Mouse (Mus musculus) macrophage (primary cell): ENCODE results near the gene Mrpl3. TPM values are rescaled to one million over a fixed set of nuclear protein-coding genes. Genes with fewer than 3 reads are reported as not detected.
A peak's percentile ranks its signal among the peaks of the same experiment; 100 is the strongest.

Source experiments
- H3K27ac ChIP-seq: fragments of 350-480 bp; formaldehyde crosslinking; 2 replicates; pipeline ENCODE4 v1.9.0; 2021
- H3K36me3 ChIP-seq: fragments of 350-480 bp; formaldehyde crosslinking; 2 replicates; pipeline ENCODE4 v1.9.0; 2021; ENCODE audit errors: inconsistent target
- H3K4me3 ChIP-seq: fragments of 350-480 bp; formaldehyde crosslinking; 2 replicates; pipeline ENCODE4 v1.9.0; 2021; ENCODE audit errors: inconsistent target
- H3K79me2 ChIP-seq: fragments of 350-480 bp; formaldehyde crosslinking; 2 replicates; pipeline ENCODE4 v1.9.0; 2021; ENCODE audit errors: inconsistent target
- WGBS: methylation state at CpG from one replicate; pipeline ENCODE4 v1.1.7; 2026; ENCODE audit warnings: inconsistent platforms; ENCODE audit not compliant: missing documents; 5-methylcytosine and 5-hydroxymethylcytosine counted together
- polyA plus RNA-seq: library from polyadenylated mRNA; stranded (reverse); fragments of 250-400 nt; gene quantifications from 3 replicates; pipeline ENCODE4 v1.2.4, GENCODE M21; 2018; ENCODE audit warnings: inconsistent platforms
- total RNA-seq, 78 experiments: library from RNA; depleted of rRNA; stranded (reverse); fragments of 250-400 nt; gene quantifications; 1 replicate in 9 of 78; 2 replicates in 24 of 78; 3 replicates in 43 of 78; 4 replicates in 2 of 78; pipeline ENCODE4 v1.2.4; 2018; ENCODE audit warnings: inconsistent platforms in 56 of 78

Mrpl3 gene
- 100 to 1,000 TPM in 6 of 26 experiments, 10 to 100 TPM in 20; 23.8 to 123 (median 70.5) TPM for total RNA-seq (2018; cell fraction: chromatin; rRNA removed)
- 10 to 100 TPM; 41.5 to 86.0 (median 53.6) TPM for total RNA-seq (2018; cell fraction: cytosol; rRNA removed)
- 10 to 100 TPM; 19.7 to 75.0 (median 49.6) TPM for total RNA-seq (2018; cell fraction: nucleus; rRNA removed)
- 45.6 to 84.1 TPM (median 48.3 TPM) in 3 replicates for polyA plus RNA-seq

DNA sequence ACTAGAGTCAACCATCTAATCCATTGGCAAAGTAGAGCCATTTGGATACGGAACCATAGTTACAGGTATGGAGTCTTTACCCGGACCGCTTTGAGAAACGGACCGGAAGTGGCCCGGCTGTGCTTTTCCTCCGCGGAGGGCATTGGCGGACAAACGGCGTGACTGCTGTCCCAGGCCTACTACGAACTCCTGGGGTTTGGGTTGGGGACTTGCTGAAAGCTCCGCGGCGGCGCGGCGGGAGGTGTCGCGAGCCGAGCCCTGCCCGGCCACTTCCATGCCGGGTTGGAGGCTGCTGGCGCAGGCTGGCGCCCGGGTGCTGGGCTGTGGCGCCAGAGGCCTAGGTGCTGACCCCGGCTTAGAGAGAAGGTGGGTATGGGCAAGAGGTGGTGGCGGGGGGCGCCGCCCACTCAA lies at the start of gene Mrpl3:
Gene Mrpl3, plus strand, starts transcription at position 93 of the 411 bp plus-strand sequence.
- H3K36me3 ChIP-seq, result peaks cover 36% of the 10 kb centered on the region
- H3K4me3 ChIP-seq, result peak within 1 kb of the TSS; percentile 91
- H3K79me2 ChIP-seq, result peaks cover 19% of the 10 kb centered on the region
- peak within 1 kb of the TSS; percentile 38 for H3K27ac ChIP-seq
- under 1% methylated on average over 26 of the region's 31 CpGs for WGBS

DNA sequence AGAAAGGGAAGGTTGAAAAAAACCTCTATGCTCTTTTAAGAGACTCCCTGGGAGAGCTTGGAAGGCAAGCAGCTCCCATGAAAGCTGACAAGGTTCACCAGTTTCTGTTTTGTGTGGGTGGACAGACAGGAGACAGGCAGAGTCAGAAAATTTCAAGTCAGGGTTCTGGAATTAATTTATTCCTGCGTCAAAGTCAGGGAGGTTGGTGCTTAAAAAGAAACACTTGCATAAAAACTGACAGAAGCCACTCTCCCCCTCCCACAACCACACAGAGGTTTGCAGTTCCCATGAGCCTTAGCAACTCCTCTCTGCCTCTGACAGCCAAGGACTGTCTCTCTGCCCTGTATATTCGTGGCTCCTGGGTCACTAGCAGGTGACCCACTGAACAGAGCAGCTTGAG lies 42.3 kb upstream of the Mrpl3 start:
- H3K79me2 ChIP-seq, result no peaks in the 10 kb centered on the region
- 32% methylated on average over 2 of the region's 2 CpGs for WGBS
- no peak overlapping the region for H3K27ac ChIP-seq
- H3K4me3 ChIP-seq, result no peak overlapping the region
- H3K36me3 ChIP-seq, result no peaks in the 10 kb centered on the region

DNA sequence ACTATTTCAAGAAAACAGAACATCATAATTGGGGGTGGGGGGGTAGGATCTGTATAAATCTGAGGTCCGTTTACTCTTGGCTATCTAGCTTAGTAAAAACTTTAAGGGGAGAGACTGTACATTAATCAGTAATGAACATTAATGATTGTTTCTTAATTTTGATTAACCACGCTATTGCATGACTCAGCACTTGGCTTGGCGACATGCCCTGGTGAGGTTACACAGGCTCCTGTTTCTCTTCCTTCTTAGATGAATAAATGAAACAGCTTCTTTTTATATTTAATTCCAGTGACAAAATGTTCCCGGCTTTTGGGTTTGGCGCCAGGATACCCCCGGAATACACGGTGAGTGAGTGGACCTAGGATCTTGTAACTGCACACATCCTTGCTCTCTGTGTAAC lies 34.9 kb upstream of the Mrpl3 start:
- Histone ChIP-seq H3K79me2 (no peaks in the 10 kb centered on the region), H3K36me3 (no peaks in the 10 kb centered on the region), H3K4me3 (no peak overlapping the region), H3K27ac (no peak overlapping the region)
- WGBS, result 68% methylated on average over 7 of the region's 7 CpGs

DNA sequence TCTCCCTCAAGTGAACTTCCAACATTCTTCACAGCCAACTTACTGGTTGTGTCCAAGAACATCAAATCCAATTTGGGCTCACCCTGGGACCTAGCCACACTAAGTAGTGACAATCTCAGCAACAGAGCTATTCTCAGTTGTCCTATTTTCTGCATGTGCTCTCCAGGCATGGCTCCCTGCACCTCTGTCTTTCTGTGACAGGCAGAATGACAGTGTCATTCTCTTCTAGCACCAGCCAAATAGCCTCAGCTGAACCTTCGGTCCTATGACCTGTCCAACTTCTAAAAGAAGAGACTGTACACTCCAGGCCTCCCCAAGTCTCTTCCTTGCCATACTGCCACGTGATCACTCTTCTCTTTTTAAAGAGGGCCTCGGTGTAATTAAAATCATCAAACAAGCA lies 24.7 kb upstream of the Mrpl3 start:
- Histone ChIP-seq H3K79me2 (no peaks in the 10 kb centered on the region), H3K27ac (no peak overlapping the region), H3K36me3 (no peaks in the 10 kb centered on the region), H3K4me3 (no peak overlapping the region)
- WGBS, result 63% methylated on average over 3 of the region's 3 CpGs

DNA sequence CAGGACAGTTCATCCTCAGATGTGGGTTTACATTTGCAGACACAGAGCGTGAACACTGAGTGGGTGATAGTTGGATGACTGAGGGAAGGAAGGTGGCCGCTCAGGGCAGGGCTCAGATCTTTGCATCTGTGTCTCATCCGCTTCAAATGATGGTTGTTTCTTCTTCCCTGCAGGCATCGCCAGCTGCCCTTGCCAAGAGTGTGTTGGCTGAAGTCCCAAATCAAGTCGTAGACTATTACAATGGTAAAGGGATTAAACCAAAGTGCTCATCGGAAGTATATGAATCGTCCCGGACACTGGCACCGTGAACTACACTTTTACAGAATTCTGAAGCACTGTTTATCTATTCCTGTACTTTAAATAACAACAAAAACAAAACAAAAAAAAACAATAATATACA lies 20.5 kb upstream of the Mrpl3 start:
- H3K4me3 ChIP-seq, result no peak overlapping the region

DNA sequence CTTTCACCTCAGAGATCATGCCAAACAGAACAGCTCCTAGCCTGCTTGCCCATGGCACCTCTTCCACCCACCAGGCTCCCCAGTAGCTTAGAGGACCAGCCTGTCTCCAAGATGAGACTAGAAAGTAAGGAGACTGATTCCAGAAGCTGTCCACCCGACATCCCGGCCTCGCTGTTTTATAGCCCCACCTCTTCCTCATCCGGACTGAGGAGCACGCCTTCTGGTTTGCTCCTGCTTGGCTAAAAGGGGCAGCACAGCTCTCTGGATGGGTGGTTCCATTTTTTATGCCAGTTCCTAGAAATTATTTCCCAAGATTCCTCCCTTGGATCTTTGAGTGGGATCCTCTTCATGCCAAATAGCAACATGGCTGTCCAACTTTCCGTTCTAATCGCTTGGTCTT lies 19.4 kb upstream of the Mrpl3 start:
- Histone ChIP-seq H3K27ac (no peak overlapping the region), H3K4me3 (no peak overlapping the region), H3K36me3 (no peaks in the 10 kb centered on the region), H3K79me2 (no peaks in the 10 kb centered on the region)
- 89% methylated on average over 7 of the region's 7 CpGs for whole genome bisulfite sequencing

More for the DNA sequence above, 20.5 kb upstream of the Mrpl3 start:
- H3K36me3 ChIP-seq, result no peaks in the 10 kb centered on the region
- H3K79me2 ChIP-seq, result no peaks in the 10 kb centered on the region
- H3K27ac ChIP-seq, result no peak overlapping the region
- 92% methylated on average over 9 of the region's 9 CpGs for WGBS

DNA sequence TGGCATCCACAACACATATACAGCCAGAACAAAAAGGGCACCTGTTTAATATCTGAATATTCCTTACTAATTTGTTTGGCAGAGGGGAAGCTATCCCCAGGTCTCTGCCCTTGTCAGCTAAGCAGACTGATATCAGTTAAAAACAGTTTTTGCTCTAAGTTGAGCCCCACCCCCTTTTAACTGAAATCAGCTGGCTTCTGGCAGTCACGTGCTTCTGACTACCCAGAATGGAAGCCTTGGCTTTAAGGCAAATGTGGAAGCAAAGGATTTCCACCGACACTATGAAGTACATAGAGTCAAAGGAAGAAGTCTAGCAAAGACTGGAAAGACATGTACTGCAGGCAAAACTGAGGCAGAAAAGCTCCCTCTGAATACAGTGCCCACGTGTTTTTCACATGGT lies 15.2 kb upstream of the Mrpl3 start:
- H3K36me3 ChIP-seq, result no peaks in the 10 kb centered on the region
- no peak overlapping the region for H3K27ac ChIP-seq
- no peak overlapping the region for H3K4me3 ChIP-seq
- H3K79me2 ChIP-seq, result no peaks in the 10 kb centered on the region
- 69% methylated on average over 3 of the region's 3 CpGs for WGBS

DNA sequence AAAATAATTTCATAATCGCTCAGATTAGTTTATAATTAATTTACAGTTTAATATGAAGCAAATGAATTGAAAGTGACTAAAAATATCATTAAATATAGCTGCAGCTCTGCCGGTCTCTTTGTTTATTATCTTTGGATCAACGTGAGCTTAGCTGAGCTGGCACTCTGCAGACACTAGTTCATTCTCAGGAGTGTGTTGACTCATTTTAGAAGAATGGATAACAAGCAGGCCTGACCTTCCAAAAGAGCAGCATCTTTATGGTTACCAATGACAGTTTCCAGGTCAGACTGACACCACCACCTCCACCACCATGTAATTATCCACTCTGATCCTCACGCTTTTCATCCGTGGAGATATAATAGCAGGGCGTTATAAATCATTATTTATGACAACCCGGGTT lies 7.0 kb upstream of the Mrpl3 start:
- no peak overlapping the region for H3K27ac ChIP-seq
- no peaks in the 10 kb centered on the region for H3K36me3 ChIP-seq
- H3K4me3 ChIP-seq, result no peak overlapping the region
- H3K79me2 ChIP-seq, result no peaks in the 10 kb centered on the region
- 79% methylated on average over 7 of the region's 7 CpGs for WGBS

DNA sequence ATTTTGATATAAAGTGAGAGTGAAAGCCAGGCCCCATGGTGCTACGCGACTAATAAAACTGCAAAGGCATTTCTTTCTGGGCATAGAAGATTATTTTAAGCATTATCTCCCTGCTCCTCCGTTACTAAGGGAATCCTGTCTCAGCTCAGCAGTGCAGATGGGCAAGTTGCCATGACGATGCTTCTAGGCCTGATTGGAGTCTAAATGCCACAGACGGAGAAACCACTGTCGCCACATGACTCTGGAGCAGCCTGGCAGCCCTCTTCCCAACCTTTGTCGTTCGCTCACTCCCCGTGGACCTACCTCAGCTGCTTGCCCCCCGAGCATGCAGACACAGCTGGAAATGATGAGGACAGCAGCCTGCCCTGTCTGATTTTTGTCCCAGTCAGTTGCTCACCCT lies 4.7 kb upstream of the Mrpl3 start:
- Histone ChIP-seq H3K79me2 (peaks cover under 1% of the 10 kb centered on the region; the same call in 1 of the 2 replicates), H3K4me3 (no peak overlapping the region), H3K27ac (no peak overlapping the region), H3K36me3 (no peaks in the 10 kb centered on the region)
- 73% methylated on average over 10 of the region's 10 CpGs for WGBS

DNA sequence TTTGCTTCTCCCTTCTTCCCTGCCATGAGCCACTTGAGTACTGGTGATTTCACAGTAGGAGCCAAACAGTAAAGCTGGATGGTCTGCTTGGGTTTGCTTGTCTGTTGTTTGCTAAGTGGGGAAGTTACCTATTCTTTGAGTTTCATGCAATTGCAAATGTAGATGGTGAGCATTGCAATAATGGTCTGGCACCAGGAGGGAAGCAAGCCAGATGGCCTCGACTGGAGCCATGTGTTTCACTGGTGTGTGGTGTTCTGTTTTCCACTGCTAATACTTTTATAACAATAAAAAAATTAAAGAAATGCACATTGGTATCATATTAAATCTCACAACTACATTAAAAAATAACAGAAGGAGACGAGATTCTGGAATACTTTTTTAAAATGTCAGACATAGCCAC lies 3.4 kb upstream of the Mrpl3 start:
- WGBS, result 64% methylated on average over 2 of the region's 2 CpGs
- Histone ChIP-seq H3K36me3 (peaks cover 2% of the 10 kb centered on the region; the same call in 1 of the 2 replicates), H3K27ac (no peak overlapping the region), H3K4me3 (no peak overlapping the region), H3K79me2 (peaks cover 14% of the 10 kb centered on the region)

DNA sequence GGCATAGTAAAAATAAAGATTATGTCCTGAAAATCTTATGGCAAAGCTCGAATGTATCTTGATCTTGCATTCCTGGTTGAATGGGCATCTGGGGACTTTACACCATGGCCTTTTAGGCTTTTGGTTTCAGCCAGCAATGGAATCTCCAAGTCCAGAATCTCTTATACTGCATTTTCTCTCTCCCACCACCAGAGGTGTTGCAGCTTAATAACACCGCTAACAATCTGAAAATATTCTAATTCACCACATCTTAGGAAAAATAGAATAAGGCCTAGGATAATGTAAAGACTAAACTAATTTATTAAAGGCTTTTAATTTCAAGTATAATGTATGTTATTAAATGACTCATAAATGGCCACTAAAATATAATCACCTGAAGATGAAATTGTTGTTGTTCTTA lies 2.8 kb upstream of the Mrpl3 start:
- WGBS, result 75% methylated on average over 2 of the region's 2 CpGs
- peaks cover 19% of the 10 kb centered on the region for H3K79me2 ChIP-seq
- peaks cover 8% of the 10 kb centered on the region; the same call in 1 of the 2 replicates for H3K36me3 ChIP-seq
- no peak overlapping the region for H3K4me3 ChIP-seq
- H3K27ac ChIP-seq, result no peak overlapping the region

DNA sequence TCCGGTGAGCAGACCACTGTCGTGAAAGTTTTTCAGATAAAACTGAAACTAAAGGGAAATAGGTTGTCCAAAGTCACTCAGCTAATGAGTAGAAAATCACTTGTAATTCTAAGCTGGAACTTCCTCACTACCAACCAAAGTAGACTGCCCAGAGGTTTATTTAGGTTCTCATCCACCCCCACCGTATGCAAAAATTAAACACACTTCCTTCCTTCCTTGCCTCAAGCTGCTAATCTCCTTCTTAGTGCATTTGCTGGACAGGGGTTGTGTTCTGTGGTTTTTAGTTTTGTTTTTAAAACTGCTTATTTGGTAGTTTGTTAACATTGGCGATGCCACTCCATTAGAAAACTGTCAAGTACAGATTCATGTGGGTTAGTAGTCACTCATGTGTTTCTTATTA lies 773 bp downstream of the Mrpl3 start:
- Histone ChIP-seq H3K27ac (peak overlapping the region; percentile 38), H3K36me3 (peaks cover 42% of the 10 kb centered on the region), H3K79me2 (peaks cover 19% of the 10 kb centered on the region), H3K4me3 (peak overlapping the region; percentile 91)
- 5% methylated on average over 4 of the region's 4 CpGs for WGBS

DNA sequence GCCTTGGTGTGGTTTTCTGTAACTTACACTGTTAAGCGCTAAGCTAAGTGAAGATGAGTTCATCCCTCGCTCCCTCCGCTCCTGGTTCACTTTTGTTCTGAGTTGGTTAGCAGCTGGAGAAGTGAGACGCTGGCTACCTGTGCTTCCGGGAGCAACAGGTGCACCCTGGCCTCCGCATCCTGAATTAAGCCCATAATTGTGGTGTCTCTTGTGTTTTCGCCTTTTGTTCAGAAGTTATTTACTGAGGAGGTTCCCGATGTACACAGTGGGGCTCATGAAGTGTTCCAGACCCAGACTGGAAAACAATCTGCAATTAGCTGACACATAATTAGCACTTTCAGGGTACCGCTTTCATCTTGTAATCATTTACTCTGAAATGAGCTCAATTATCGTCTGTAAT lies 16.1 kb downstream of the Mrpl3 start:
- no peak overlapping the region for H3K4me3 ChIP-seq
- 96% methylated on average over 10 of the region's 10 CpGs for WGBS
- peaks cover 90% of the 10 kb centered on the region for H3K36me3 ChIP-seq
- no peak overlapping the region for H3K27ac ChIP-seq
- H3K79me2 ChIP-seq, result no peaks in the 10 kb centered on the region

DNA sequence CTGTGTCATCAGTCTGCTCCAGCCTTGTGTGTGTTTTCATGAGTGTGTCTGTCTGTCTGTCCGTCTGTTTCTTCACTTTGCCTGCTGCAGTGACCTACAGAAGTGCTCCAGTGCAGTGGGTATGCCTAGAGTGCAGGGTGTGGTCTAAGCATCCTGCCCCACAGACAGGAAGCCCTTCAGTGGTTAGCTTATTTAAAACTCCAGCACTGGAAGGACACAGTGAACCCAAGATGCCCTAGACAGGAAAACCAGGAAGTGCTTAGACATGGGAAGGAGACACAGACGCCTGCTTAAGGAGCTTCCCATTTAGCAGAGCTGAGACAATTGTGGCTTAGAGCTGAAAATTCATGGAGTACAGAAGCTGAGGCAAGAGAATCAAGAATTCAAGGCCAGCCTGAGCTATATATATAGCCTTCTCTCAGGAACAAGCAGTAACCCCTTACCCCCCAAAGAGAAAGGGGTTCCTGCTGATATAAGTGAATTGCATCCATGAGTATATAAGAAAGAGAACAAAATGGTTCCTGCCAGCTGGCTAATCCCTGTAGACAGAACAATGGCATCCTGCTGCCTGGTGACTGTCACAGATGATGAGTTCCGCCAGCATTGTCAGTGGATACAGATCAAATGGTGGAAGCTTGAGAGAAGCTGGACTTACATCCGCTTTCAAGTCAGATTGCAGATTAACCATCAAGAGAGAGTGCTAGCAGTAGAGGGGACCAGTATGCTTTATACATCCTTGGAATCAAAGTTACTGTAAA lies 20.1 kb downstream of the Mrpl3 start:
- Histone ChIP-seq H3K36me3 (peaks cover 86% of the 10 kb centered on the region), H3K79me2 (no peaks in the 10 kb centered on the region), H3K4me3 (no peak overlapping the region), H3K27ac (no peak overlapping the region)
- WGBS, result 83% methylated on average over 4 of the region's 4 CpGs

DNA sequence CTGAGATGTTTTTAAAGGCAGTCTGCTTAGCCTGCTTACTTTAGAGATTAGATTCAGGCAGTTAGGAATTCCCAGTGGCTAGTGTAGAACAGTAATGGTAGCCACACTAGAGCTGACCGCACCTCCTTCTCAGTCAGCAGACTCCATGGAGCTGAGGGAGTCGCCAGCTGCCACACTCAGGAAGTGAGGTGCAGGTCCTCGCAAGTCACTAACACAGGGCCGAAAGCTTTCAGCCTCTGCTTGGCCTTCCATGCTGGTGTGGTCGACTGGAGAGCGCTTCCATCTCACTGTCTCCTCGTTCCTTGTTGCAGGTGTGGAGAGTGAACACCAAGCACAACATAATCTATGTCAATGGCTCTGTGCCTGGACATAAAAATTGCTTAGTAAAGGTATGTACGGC lies 21.8 kb downstream of the Mrpl3 start:
- peaks cover 77% of the 10 kb centered on the region for H3K36me3 ChIP-seq
- no peaks in the 10 kb centered on the region for H3K79me2 ChIP-seq
- no peak overlapping the region for H3K4me3 ChIP-seq
- no peak overlapping the region for H3K27ac ChIP-seq
- 97% methylated on average over 7 of the region's 8 CpGs for WGBS
